Mouse (Mus musculus) heart, adult 2 months (tissue): ENCODE results near the gene Mblac2. TPM values are rescaled to one million over a fixed set of nuclear protein-coding genes. Genes with fewer than 3 reads are reported as not detected.
A peak's percentile ranks its signal among the peaks of the same experiment; 100 is the strongest.

Source experiments
- DNase-seq, 2 experiments: peaks; one replicate each; pipeline ENCODE4 v3.0.0; 2021
- H3K27ac ChIP-seq: fragments of 200-600 bp; 2 replicates; pipeline ENCODE4 v1.8.1; 2022
- H3K27me3 ChIP-seq: fragments of 200-500 bp; 2 replicates; pipeline ENCODE4 v1.6.1; 2012; ENCODE audit warnings: mild to moderate bottlenecking, low read length, inconsistent platforms, mixed read lengths; ENCODE audit not compliant: control insufficient read depth, insufficient read depth
- H3K36me3 ChIP-seq: fragments of 200-500 bp; 2 replicates; pipeline ENCODE4 v1.6.1; 2012; ENCODE audit warnings: low read length, inconsistent platforms; ENCODE audit not compliant: control insufficient read depth, insufficient read depth
- H3K4me1 ChIP-seq: fragments of 200-500 bp; 2 replicates; pipeline ENCODE4 v1.6.1; 2011; ENCODE audit warnings: low read length; ENCODE audit not compliant: control insufficient read depth, insufficient read depth
- H3K4me3 ChIP-seq: fragments of 200-600 bp; 2 replicates; pipeline ENCODE4 v1.8.1; 2022
- H3K79me2 ChIP-seq: fragments of 200-500 bp; replicated peaks from 2 replicates; pipeline ENCODE4 v1.6.1; 2012; ENCODE audit warnings: mild to moderate bottlenecking, inconsistent platforms, low read length, moderate library complexity, mixed read lengths; ENCODE audit not compliant: control insufficient read depth, insufficient read depth
- H3K9ac ChIP-seq: fragments of 200-500 bp; 2 replicates; pipeline ENCODE4 v1.6.1; 2012; ENCODE audit warnings: low read depth, mild to moderate bottlenecking, control low read depth, inconsistent platforms, low read length, mixed read lengths
- CTCF ChIP-seq: fragments of 200-600 bp; IDR thresholded peaks from 2 replicates; pipeline ENCODE4 v1.8.1; 2022; ENCODE audit warnings: antibody characterized with exemption, mild to moderate bottlenecking, moderate library complexity
- EP300 ChIP-seq: fragments of 200-500 bp; IDR thresholded peaks from 2 replicates; pipeline ENCODE4 v1.6.1; 2011; ENCODE audit warnings: low read depth, low read length, control low read depth; ENCODE audit not compliant: insufficient read depth
- POLR2A ChIP-seq: fragments of 200-500 bp; IDR thresholded peaks from 2 replicates; pipeline ENCODE4 v1.6.1; 2011; ENCODE audit warnings: mild to moderate bottlenecking, low read depth, low read length, control low read depth; ENCODE audit not compliant: insufficient read depth
- WGBS: fragments of 180-500 bp; shearing (Covaris S2); methylation state at CpG from one replicate; pipeline ENCODE4 v1.1.7; 2018; 5-methylcytosine and 5-hydroxymethylcytosine counted together
- intact Hi-C: fragments of 180-260 bp; cut with DNase I; formaldehyde crosslinking; loops from one replicate; pipeline ENCODE4 v1.15.1; 2025
- polyA plus RNA-seq: library from polyadenylated mRNA; depleted of rRNA; stranded (reverse); fragments of >200 nt; gene quantifications from 2 replicates; pipeline ENCODE4 v1.2.3, GENCODE M21; 2012
- total RNA-seq, 2 experiments: library from RNA; stranded (reverse); gene quantifications; 2 replicates each; pipeline ENCODE4 v1.2.3; 2021

Gene Mblac2
- total and polyA plus RNA-seq, 3 experiments, result 2.5 to 5.9 (median 5.1) TPM

DNA sequence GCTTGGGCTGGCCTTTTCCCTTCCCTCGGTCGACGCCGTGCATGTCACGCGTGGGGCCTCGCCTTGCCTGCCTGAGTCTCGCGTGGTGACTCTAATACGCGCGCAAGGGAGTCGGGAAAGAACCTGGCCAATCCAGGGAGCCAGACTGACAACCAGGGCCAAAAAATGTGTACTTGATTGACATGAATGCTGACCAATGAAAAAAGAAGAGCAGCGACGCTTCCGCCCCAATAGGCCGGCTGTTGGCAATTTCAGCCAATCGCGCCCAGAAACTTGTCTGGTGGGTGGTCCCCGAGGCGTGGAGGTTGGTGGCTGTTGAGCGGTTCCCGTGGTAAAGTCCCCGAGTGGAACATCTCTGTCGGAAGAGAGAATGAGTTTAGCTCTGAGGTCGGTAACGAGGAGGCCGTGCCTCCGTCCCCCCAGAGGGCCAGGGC, 71.8 kb downstream of the Mblac2 start, which contains the start of gene Cetn3:
Gene Cetn3 (plus strand): TSS at position 107 of the 434 bp plus-strand sequence.
- intact Hi-C loops, result loop anchor here (5.0 to 10.0 kb wide), 4 partner anchors 71 to 1742 kb away; partner anchors contain the start of genes Arrdc3, Lysmd3, Mblac2 and Polr3g
- H3K9ac ChIP-seq, result peak within 1 kb of the TSS; percentile 82
- H3K27me3 ChIP-seq, result no peaks in the 10 kb centered on the region
- peak in 1 of 2 experiments; percentile 94 for DNase-seq
- under 1% methylated on average over 29 of the region's 29 CpGs for WGBS
- TF ChIP-seq CTCF (no peak), EP300 (0 out of 2 replicates have a peak, but pooled peaks have one; percentile 46), POLR2A (peak; percentile 36; the same call in 1 of the 2 replicates)
- no peaks in the 10 kb centered on the region for H3K4me1 ChIP-seq
- H3K4me3 ChIP-seq, result peak within 1 kb of the TSS; percentile 89
- peaks cover 2% of the 10 kb centered on the region; the same call in 1 of the 2 replicates for H3K79me2 ChIP-seq
- peak within 1 kb of the TSS; percentile 100 for H3K27ac ChIP-seq
- H3K36me3 ChIP-seq, result peaks cover 7% of the 10 kb centered on the region

DNA sequence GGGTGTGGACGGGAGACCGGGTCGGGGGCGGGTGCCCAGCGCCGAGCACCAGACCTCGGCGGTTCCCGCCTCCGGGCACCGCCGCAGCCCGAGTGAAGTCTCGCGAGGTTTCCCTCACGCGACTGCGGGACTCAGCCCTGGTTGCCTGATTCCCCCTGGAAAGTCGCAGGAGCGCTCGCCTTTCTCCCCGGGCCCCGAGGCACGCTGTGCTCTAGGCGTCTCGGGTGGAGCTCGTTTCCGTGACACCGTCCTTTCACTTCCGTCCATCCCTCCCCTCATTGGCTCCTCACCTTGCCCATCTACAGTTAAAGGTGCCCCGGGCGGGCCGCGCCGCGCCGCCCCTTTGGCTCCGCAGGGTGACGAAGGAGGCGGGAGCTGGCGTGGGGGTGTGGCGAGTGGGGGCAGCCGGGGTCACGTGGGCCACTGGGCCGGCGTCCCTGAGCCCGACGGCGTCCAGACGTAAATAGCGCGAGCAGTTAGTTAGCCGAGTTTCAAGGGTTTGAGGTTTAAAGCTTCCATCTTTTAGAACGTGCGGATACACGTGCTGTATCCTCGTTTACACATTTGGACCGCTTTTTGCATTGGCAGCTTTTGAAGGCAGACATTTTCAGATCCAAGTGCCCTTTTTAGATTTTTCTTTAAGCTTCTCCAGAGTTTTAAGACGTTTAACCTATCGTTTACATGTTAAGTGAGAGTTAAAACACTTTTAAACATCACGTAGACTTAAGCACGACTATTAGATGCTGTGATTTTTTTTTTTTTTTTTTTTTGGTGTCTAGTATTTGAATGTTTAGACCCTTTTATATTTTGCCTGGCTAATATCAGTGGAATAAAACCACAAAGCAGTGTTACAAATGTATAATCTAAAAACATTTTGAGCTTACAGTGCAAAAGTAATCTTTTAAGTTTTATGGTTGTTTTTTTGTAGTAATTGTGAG, 72.5 kb downstream of the Mblac2 start:
- DNase-seq, result peak; percentile 98
- peak overlapping the region; percentile 82 for H3K9ac ChIP-seq
- no peaks in the 10 kb centered on the region for H3K4me1 ChIP-seq
- WGBS, result under 1% methylated on average over 62 of the region's 62 CpGs
- no peaks in the 10 kb centered on the region for H3K27me3 ChIP-seq
- TF ChIP-seq POLR2A (peak; percentile 78), CTCF (no peak), EP300 (no peak)
- H3K27ac ChIP-seq, result peak overlapping the region; percentile 100
- H3K4me3 ChIP-seq, result peak overlapping the region; percentile 89
- H3K79me2 ChIP-seq, result peaks cover 2% of the 10 kb centered on the region; the same call in 1 of the 2 replicates
- intact Hi-C loops, result loop anchor here (5.0 to 10.0 kb wide), 4 partner anchors 71 to 1741 kb away; partner anchors contain the start of genes Arrdc3, Lysmd3, Mblac2 and Polr3g
- peaks cover 7% of the 10 kb centered on the region for H3K36me3 ChIP-seq

DNA sequence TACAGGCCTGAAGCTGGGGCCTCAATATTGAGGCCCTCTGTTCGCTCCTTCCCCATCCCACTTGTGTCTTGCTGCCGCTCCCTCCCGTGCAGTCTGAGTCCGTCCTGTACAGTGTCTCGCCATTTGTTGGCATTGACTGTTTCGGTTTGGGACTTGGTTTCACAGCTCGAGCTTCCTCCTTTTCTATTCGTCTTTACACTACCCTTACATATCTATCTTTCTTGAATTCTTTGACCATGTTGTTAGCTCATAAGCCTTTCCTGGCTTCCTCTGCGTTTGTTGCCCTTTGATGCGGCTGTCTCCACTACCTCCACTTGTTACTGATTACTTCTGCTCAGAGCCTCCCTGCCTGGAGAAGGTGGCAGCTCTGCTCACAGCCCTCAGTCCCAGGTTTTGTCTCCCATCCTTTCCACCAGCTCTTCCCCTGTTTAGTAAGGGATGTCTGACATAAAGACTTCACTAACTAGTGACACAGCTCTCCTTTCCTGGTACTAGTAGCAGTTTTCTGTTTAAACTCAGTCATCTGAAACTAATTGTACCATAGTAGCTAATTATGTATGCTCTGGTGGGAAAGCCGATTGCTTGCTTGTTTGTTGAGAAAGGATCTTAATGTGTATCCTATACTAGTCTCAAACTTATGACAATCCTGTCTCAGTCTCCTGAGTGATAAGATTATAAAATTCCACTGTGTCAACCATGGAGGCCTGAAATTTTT, 74.8 kb downstream of the Mblac2 start:
- Histone ChIP-seq H3K36me3 (peaks cover 7% of the 10 kb centered on the region), H3K4me3 (no peak overlapping the region), H3K9ac (no peak overlapping the region), H3K4me1 (no peaks in the 10 kb centered on the region), H3K27me3 (no peaks in the 10 kb centered on the region), H3K79me2 (peaks cover 2% of the 10 kb centered on the region; the same call in 1 of the 2 replicates), H3K27ac (no peak overlapping the region)
- 69% methylated on average over 11 of the region's 11 CpGs for WGBS
- TF ChIP-seq CTCF (no peak), POLR2A (no peak), EP300 (no peak)
- no peak for DNase-seq
- intact Hi-C loops, result loop anchor here (10.0 kb wide), 1 partner anchor 1739 kb away; no protein-coding TSS in a partner anchor

DNA sequence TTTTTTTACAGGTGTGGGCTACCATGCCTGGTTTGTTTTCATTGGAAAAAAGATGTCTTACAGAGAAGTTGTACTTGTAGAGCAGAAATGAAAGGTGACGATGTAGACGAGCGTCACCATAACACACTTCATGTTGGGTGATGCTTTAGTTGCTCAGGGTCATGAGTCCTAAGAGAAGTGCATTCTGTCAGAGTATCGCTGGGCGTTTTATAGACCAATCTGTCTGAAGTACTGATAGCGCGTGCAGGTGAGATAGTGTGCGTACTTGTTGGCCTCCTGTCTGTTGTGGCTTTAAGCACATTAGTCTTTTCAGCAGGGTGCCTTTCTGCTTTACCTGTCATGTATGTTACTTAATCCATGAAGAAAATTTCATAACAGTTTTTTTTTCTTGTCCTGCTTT, 79.0 kb downstream of the Mblac2 start:
- peaks cover 13% of the 10 kb centered on the region for H3K36me3 ChIP-seq
- 0 out of 2 replicates have a peak, but pooled peaks cover 2% of the 10 kb centered on the region for H3K79me2 ChIP-seq
- intact Hi-C loops, result no loop called here
- no peak overlapping the region for H3K9ac ChIP-seq
- WGBS, result 94% methylated on average over 8 of the region's 8 CpGs
- H3K27me3 ChIP-seq, result no peaks in the 10 kb centered on the region
- H3K4me3 ChIP-seq, result no peak overlapping the region
- no peak for DNase-seq
- H3K4me1 ChIP-seq, result no peaks in the 10 kb centered on the region; the same call in none of the 2 replicates
- TF ChIP-seq POLR2A (no peak), CTCF (no peak), EP300 (no peak)
- H3K27ac ChIP-seq, result no peak overlapping the region

- 39% methylated on average over 8 of the region's 8 CpGs for WGBS
- no peak for DNase-seq
These were observed 80.7 kb downstream of the Mblac2 start for GRCm38 (mm10) chr13:81791861-81792260.

More at GRCm38 (mm10) chr13:81791861-81792260, 80.7 kb downstream of the Mblac2 start:
- no peak overlapping the region for H3K4me3 ChIP-seq
- no peaks in the 10 kb centered on the region; the same call in none of the 2 replicates for H3K4me1 ChIP-seq
- H3K27ac ChIP-seq, result no peak overlapping the region
- H3K36me3 ChIP-seq, result peaks cover 13% of the 10 kb centered on the region
- 0 out of 2 replicates have a peak, but pooled peaks cover 2% of the 10 kb centered on the region for H3K79me2 ChIP-seq
- H3K9ac ChIP-seq, result no peak overlapping the region
- no peaks in the 10 kb centered on the region for H3K27me3 ChIP-seq
- intact Hi-C loops, result no loop called here
- TF ChIP-seq POLR2A (no peak), CTCF (no peak), EP300 (no peak)
